Mouse (Mus musculus): Measurements from ENCODE around the gene Gid4.

DNA sequence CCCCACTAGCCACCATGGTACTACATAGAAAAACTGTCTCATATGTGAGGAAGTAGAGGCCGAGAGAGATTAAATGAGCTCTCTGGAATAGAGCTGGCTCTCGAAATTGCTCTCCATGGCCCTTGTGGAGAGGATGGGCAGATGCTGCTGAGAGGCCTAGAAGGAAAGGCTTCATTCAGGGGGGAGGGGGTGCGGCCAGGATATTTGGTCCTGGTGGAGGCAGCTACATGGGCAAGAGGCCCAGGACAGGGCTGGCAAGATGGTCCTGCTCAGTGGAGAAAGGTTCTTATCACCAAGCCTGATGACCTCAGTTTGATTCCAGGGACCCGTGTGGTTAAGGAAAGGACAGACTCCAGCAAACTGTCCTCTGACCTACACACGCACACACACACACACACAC lies 31.0 kb upstream of the Gid4 start:
- TF ChIP-seq POLR2A (IDR thresholded peaks at IDR 0.05; ENCODE audit: borderline replicate concordance, extremely low read depth, low read depth, low read length) (no peak), CTCF (IDR thresholded peaks at IDR 0.05; ENCODE audit: insufficient read depth, low read length) (no peak)

All from lung, adult 2 months (tissue).